Mouse (Mus musculus) G1E-ER4 (cell line): Measurements from ENCODE around the gene Col23a1. TPM values are rescaled to one million over a fixed set of nuclear protein-coding genes. Genes with fewer than 3 reads are reported as not detected.

Experiments used
- GATA1 ChIP-seq: IDR thresholded peaks from one replicate; pipeline ENCODE4 v1.8.0; 2012; ENCODE audit warnings: low read length, inconsistent platforms
- polyA plus RNA-seq: library from polyadenylated mRNA; stranded (reverse); fragments of >175 nt; gene quantifications from 2 replicates; pipeline ENCODE4 v1.2.3, GENCODE M21; 2012

The Col23a1 gene
- polyA plus RNA-seq, 1 experiment, result not detected

- TF ChIP-seq GATA1, result no peak
Observed at GRCm38 (mm10) chr11:51513019-51513418, 223.3 kb downstream of the Col23a1 start.

- TF ChIP-seq GATA1, result no peak
Observed at GRCm38 (mm10) chr11:51515346-51515745, 225.6 kb downstream of the Col23a1 start.

GRCm38 (mm10) chr11:51518100-51518499 lies 228.4 kb downstream of the Col23a1 start:
- TF ChIP-seq GATA1, result no peak

GRCm38 (mm10) chr11:51518585-51518984 lies 228.9 kb downstream of the Col23a1 start:
- no peak for TF ChIP-seq GATA1

GRCm38 (mm10) chr11:51521440-51521839 lies 231.7 kb downstream of the Col23a1 start:
- TF ChIP-seq GATA1, result no peak

- TF ChIP-seq GATA1, result no peak
Observed at GRCm38 (mm10) chr11:51523215-51523614, 233.5 kb downstream of the Col23a1 start.

- no peak for TF ChIP-seq GATA1
Observed at GRCm38 (mm10) chr11:51523625-51524024, 233.9 kb downstream of the Col23a1 start.

- no peak for TF ChIP-seq GATA1
Observed at GRCm38 (mm10) chr11:51526631-51527161, 237.0 kb downstream of the Col23a1 start.

GRCm38 (mm10) chr11:51533128-51533533 lies 243.4 kb downstream of the Col23a1 start:
- no peak for TF ChIP-seq GATA1

GRCm38 (mm10) chr11:51534314-51534713 lies 244.6 kb downstream of the Col23a1 start:
- no peak for TF ChIP-seq GATA1

- TF ChIP-seq GATA1, result no peak
Observed at GRCm38 (mm10) chr11:51538388-51538787, 248.7 kb downstream of the Col23a1 start.

GRCm38 (mm10) chr11:51538919-51539758 lies 249.4 kb downstream of the Col23a1 start:
- TF ChIP-seq GATA1, result no peak

GRCm38 (mm10) chr11:51539759-51540282 lies 250.1 kb downstream of the Col23a1 start:
- no peak for TF ChIP-seq GATA1

- no peak for TF ChIP-seq GATA1
Observed at GRCm38 (mm10) chr11:51542424-51542823, 252.7 kb downstream of the Col23a1 start.

- no peak for TF ChIP-seq GATA1
Observed at GRCm38 (mm10) chr11:51543487-51544050, 253.8 kb downstream of the Col23a1 start.

GRCm38 (mm10) chr11:51544413-51544812 lies 254.7 kb downstream of the Col23a1 start:
- TF ChIP-seq GATA1, result peak; percentile 88
